Mouse (Mus musculus): ENCODE results near the gene Zdhhc12.
"Not testable (repeated sequence)": the region's sequence is repeated elsewhere in the genome, so short reads cannot be mapped to it uniquely, and the experiment has no call there.

The Zdhhc12 gene

DNA sequence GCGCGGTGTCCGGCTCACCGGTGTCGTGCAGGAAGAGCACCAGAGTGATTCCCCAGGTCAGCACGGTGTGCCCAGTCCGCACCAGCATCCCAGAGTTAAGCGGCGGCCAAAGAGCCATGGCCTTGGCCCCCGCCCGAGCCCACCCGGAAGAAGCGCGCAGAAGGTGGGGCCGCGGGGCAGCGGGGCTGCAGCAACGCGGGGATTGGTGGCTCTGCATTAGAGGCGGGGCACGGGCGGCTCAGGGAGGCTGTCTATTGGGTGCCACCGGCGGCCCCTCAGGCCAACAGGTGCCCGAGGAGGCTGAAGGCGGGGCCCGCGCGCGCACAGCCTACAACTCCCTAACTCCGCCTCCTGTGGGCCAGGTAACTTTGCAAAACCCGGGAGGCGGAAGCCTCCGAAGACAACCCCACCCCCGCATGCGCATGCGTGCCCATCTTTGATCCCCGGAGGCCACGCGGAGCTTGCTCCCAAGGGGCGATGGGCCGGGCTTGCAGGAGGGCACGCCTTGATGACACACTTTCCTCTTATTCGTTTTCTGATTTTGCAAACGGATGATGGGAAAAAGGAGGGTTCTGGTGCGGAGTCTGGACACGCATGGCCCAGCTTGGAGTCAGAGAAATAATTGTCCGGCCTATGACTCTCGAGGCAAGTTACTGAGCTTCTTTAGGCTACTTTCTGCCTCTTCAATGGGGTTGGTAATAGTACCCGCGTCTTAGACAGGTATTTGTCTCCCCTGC is at the start of gene Zdhhc12:
Gene Zdhhc12 (minus strand): TSS at position 178 of the 737 bp plus-strand sequence.
- DNase-seq (ENCODE audit: low spot score), result peak; percentile 79

GRCm38 (mm10) chr2:30140021-30140420 is 46.6 kb upstream of the Zdhhc12 start:
- DNase-seq (ENCODE audit: low spot score), result not testable (repeated sequence)

DNA sequence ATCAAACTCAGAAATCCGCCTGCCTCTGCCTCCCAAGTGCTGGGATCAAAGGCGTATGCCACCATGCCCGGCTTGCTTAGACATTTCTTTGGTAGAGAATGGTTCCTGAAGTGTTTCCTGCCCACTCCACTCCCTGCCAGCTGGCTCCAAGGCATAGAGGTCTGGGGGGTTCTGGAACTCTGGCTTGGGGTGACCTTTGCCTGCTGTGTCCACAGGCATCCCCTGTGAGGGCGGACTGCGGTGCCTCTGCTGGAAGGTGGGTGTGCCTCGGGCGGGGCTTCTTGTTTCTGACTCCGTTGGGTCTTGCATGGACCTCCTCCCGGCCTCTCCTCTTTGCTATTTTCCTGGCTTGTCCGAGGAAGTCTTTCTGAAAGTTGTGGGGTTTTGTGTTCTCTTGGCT is 43.0 kb upstream of the Zdhhc12 start:
- no peak for DNase-seq (ENCODE audit: low spot score)

GRCm38 (mm10) chr2:30134928-30135620 is 41.6 kb upstream of the Zdhhc12 start:
- DNase-seq (ENCODE audit: low spot score), result no peak

GRCm38 (mm10) chr2:30134378-30134711 is 40.9 kb upstream of the Zdhhc12 start:
- no peak for DNase-seq (ENCODE audit: low spot score)

DNA sequence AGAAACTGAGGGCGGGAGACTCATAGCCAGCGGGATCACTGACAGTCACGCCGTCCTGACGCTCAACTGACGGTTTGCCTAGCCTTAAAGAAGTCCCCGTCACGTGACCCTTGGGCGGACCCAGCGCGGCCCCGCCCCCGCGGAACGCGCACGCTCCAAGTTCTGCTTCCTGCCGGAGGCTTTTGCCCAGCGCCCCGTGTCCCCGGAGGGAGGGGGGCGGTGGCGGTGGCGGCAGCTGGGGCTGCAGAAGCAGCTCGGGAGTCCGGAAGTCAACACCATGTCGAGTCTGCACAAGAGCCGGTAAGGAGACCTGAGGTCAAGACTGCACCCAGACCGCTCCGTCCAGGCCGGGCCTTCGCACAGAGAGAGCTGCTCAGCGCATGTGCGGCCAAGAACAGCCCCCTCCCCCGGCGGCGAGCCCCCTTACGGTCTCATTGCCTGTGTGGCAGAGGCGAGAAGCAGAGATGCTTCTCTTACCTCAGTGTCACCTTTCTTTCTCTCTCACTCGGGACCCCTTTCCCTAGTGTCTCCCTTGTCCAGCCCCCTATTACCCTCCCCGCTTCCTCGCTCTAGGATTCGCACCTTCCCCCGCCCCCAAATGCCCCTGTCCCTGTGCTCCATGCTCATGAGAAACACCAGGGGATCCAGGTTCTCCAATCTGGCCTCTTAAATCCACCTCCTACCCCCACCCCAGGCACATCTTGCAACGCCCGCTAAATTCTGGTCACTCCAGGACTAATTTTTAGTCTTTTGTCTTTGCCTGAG is 40.3 kb upstream of the Zdhhc12 start, which contains the start of gene Tbc1d13:
Gene Tbc1d13 (plus strand): TSS at position 134 of the 765 bp plus-strand sequence.
- peak; percentile 97 for DNase-seq (ENCODE audit: low spot score)

DNA sequence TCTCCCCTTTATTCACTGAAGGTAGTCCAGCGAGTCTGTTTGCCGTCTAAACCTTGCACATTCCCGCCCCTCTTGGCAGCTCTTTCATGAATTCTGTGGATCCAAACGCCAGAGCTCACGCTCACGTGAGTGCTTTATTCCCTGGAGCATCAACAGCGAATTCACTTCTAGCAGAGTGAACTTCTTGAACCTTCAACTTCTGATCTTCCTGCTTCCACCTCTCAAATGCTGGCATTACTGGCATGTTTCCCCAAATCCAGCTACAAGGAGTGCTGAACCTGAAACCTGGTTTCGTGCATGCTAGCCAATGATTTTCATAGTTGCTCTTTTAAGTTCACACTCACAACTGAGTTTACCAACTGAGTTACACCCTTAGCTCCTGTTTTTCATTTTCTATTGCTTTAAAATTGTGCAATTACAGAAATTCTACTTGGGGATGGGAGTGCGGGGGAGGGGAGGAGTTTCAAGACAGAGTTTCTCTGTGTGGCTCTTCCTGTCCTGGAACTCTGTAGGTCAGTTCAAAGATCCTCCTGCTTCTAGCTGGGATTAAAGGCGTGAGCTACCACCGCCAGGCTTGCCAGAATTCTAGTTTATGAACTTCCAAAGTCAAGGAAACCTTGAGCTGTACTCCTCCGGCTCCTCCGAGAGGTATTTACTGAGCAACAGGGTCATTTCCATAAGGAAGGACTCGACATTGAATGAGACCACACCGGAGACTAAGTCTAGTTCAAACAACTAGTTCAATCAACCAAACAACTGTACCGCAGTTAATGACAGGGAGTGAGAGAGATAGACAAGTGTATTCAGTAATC is 39.6 kb upstream of the Zdhhc12 start:
- DNase-seq (ENCODE audit: low spot score), result no peak

DNA sequence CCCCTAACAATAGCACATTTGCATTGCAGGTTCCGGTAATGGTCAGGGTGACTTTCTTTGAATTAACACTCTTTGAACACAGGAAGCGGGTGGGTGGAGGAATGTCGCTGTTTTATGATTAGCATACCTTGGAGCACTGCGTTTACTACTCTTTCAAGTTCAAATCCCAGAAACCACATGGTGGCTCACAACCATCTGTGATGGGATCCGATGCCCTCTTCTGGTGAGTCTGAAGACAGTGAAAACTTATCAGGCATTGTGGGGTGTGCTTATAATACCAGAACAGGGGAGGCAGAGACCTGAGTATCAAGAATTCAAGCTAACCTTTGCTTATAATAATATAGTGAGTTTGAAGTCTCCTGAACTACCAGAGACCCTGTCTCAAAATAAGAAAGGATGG is 37.8 kb upstream of the Zdhhc12 start:
- not testable (repeated sequence) for DNase-seq (ENCODE audit: low spot score)

DNA sequence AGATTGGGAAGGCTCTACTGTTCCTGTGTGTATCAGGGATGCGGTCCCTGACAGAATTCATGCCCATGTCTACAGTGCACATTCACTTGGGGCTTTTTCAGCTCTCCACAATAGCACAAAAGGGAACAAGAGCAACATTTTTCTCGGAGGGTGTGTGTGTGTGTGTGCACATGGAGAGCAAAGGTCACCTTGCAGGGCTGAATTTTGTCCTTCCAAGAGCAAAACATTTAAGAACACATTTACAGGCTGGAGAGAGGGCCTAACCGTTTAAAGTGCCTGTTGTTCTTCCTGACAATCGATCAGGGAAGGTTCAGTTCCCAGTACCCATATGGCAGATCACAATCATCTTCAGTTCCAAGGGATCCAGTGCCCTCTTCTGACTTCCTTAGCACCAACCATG is 36.7 kb upstream of the Zdhhc12 start:
- DNase-seq (ENCODE audit: low spot score), result no peak

GRCm38 (mm10) chr2:30128789-30129188 is 35.3 kb upstream of the Zdhhc12 start:
- DNase-seq (ENCODE audit: low spot score), result peak; percentile 41

DNA sequence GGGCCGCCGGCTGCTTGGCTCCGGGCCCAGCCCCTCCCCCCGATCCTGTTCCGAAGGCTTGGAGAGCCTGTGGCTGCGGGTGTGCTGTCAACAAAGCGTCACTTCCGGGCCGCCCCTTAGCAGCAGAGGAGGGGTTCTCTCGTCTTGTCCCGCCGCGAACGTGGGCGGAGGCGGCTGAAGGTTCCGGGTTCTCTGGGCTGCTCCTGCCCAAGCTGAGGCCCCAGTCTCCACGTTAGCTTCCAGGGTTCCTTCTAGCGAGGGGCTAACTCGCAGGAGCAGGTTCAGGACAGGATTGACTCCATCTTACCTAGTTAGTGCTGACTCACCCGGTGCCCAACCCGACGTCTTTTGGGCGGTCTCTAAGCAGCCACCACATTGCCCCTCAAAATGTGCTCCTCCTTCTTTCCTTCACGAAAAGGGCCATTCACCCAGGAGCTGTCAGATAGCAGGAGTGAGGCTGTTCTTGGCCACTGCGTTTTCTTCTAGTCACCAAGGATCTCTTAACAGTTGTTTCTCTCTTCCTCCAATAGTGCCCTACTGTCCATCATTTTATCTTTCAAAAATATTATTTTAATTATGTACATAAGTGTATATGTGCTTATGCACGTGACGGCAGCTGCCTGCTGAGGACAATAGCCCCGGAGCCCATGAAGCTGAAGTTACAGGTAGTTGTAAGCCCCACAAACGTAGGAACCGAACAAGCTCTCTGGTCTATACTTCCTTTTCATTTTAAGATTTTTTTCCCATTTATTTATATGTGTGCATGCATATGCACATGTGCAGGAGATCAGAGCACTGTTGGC is 31.2 kb upstream of the Zdhhc12 start, which contains the start of gene Zer1:
Gene Zer1 (minus strand): TSS at position 114 of the 803 bp plus-strand sequence.
- DNase-seq (ENCODE audit: low spot score), result peak; percentile 80

GRCm38 (mm10) chr2:30123729-30124471 is 30.5 kb upstream of the Zdhhc12 start:
- no peak for DNase-seq (ENCODE audit: low spot score)

DNA sequence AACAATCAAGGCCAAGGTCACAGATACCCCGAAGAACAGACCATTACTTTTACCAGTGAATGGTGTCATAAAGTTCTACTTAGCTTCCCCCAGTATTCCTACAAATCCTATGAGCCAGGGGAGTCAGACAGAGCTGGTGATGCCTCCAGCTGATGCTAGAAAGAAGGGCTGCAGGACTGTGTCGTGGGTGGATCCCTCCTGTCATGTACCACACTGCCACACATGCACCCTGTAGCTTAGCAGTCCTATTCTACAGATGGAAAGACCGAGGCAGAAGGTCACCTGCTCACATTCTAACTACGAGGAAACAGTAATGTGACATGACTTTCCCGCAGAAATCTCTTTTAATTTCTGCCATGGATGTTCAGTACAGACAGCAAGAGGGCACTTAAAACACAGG is 29.3 kb upstream of the Zdhhc12 start:
- no peak for DNase-seq (ENCODE audit: low spot score)

DNA sequence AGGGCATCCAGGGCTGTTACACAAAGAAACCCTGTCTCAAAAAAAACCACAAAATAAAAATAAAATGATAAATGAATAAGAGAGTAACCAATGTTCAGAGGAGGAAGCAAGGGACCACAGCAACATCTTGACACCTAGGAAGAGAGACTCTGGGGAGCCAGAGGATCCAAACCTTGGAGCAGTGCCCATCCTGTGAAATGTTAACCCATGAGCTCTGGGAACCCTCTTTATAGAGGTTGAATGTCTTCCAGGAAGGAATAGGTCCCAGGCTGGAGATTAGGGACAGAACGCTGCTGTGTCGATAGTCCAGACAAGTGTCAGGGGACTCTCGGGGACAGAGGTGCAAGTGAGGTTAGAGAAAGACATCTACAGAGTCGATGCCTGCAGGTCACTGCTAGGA is 26.8 kb upstream of the Zdhhc12 start:
- no peak for DNase-seq (ENCODE audit: low spot score)

DNA sequence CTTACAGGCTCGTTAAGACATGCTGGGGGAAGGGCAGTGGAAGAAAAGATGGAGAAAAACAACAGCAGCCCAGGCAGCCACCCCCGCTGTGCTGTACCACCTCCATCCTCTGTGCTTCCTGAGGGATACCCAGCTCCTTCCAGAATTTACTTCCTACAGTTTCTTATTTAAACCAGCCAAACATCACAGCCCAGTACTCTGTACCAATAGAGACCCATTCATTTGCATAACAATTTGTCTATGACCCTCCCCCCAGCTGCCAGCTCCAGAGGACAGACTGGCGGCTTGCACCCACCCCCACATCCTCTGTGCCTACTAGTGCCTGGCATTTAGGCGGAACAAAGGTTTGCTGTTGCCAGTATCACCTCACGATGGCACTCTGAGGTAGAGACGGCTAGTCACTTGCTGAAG is 26.2 kb upstream of the Zdhhc12 start:
- peak; percentile 74 for DNase-seq (ENCODE audit: low spot score)

DNA sequence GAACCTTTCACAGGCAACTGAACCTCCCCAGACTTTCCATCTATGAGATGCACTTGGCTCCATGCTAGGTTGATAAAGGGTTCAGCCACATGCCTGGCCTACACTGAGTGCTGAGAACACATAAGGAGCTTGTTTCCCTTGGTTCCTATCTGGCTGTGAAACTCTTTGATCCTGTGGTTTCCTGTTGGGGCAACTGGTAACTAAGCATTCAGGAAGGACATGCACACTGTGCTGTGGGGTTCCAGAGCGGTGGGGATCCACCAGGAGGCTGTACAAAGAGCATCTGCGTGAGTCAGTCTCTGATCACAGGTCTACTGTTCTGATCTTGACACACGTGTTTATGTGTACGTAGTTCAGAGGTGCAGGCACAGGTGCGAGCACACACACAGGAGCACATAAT is 19.1 kb upstream of the Zdhhc12 start:
- no peak for DNase-seq (ENCODE audit: low spot score)

- no peak for DNase-seq (ENCODE audit: low spot score)
Measured at GRCm38 (mm10) chr2:30111500-30111899, 18.1 kb upstream of the Zdhhc12 start.

- DNase-seq (ENCODE audit: low spot score), result no peak
Measured at GRCm38 (mm10) chr2:30108260-30108659, 14.8 kb upstream of the Zdhhc12 start.

GRCm38 (mm10) chr2:30107646-30108045 is 14.2 kb upstream of the Zdhhc12 start:
- DNase-seq (ENCODE audit: low spot score), result no peak

GRCm38 (mm10) chr2:30106364-30106763 is 12.9 kb upstream of the Zdhhc12 start:
- DNase-seq (ENCODE audit: low spot score), result peak; percentile 46
